Mouse (Mus musculus) spleen, postnatal 4 days (tissue): Measurements from ENCODE around the gene Arhgap31.

Source experiments
- DNase-seq, 2 experiments: peaks; one replicate each; pipeline ENCODE4 v3.0.0; 2022; ENCODE audit warnings: low spot score in 2 of 2

Gene Arhgap31

DNA sequence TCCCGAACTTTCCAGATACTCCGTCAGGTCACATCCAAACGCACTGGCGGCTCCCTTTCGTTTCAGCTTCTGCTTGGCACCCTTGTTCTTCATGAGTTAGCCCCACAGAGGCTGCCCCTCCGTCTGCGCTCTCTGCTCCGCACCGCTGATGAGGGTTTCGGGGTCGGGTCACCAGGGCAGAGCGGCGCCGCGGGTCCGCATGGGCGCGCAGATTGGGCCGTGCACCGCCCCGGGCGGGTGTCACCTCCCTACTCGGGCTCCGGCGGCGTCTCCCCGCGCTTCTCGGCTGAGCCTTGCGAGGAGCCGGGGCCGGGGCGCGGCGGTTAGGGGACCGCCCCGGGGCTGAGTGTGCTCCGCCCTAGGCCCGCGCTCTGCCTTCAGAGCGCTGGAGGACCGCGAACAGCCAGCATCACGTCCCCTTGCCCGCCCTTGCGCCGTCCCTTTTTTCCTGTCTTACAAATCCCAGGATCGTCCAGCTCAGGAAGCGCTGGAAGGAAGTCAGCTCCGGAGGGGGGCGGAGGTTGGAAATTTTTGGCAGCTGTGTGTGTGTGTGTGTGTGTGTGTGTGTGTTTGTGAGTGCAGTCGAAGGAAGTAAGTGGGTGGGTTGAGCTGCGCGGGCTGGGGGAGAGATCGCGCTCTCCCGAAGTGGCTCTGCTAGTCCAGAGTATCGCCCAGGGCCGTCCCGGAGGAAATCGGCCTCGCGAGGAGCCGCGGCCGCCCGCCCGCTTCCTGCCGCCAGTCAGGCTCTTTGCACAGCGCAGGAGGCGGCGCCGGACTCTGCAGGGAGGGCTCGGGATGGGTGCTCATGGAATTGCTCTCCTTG lies at the start of gene Arhgap31:
TSS of gene Arhgap31 (minus strand) at position 694 of the 823 bp plus-strand sequence.
- peak; percentile 61 to 83 for DNase-seq

DNA sequence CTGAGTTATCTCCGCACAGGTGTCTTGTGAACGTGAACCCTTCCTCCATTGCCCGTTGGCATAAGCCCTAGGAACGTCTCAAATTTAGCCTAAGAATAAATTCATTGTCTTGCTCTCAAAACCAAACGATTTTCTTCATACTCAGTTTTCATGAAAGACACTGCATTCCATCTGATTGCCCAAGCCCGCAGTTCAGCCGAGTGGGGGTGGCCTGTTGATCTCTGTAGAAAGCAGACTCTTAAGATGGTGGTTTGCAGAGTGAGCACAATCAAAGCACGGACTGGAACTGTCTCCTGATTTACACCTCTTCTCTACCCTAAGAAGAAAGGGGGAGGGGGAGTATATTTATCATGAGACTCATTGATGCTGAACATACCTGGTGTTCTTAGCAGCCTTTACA lies 49.3 kb upstream of the Arhgap31 start:
- DNase-seq = no peak

DNA sequence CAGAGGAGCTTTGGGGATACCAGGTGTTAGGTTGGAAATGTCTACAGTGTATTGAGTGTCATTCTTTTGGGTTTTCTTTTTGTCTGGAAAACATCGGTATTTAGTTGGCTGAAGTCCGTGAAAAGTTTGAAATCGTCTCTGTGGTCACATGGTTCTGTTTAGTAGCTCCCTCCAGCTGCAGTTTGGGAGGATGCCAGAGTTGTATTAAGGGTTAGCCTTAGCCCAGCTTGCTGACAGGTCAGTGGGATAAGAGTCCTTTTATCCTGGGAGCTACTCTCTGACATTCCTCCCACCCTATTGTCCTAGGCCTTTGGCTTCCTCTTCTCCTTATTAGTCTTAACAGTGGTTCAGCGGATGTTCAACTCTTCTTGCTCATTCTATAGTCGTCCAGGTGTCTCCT lies 48.9 kb upstream of the Arhgap31 start:
- no peak for DNase-seq

DNA sequence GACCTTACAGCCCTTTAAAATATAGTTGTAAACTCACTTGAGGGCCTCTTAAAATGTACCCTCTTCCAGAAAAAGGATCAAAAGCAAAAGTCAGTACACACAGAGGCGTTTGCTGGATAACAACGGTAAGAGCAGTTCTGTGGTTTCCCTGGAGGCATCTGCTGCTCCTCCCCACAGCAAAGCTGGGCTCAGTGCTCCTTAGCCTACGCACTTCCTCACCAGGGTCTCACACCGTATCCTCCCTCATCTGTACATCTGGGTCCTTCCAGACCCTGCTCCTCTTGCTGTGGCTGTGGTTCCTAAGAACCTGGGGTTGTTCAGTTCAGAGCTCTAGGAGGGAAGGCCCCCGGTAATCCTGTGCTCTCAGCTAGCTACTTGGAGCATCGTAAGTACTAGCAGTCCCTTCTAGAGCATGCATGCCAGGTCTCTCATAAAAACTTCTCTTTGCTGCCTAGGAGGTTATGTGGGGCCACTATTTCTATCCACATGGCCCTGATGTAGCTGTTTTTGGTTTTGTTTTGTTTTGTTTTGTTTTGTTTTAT lies 47.8 kb upstream of the Arhgap31 start:
- DNase-seq = no peak

DNA sequence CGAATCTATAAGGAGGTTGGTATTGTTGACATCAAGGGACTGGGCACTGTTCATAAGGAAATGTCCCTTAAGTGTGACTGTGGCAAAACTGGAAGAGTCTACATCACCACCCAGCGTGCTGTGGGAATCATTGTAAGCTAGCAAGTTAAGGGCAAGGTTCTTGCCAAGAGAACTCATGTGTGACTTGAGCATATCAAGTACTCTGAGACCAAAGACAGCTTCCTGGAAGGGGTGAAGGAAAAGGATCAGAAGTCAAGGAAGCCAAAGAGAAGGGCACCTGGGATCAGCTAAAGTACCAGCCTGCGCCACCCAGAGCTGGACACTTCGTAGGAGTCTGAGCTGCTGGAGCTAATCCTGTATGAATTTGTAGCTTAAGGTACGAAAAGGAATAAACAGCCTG lies 47.2 kb upstream of the Arhgap31 start:
- no peak for DNase-seq

DNA sequence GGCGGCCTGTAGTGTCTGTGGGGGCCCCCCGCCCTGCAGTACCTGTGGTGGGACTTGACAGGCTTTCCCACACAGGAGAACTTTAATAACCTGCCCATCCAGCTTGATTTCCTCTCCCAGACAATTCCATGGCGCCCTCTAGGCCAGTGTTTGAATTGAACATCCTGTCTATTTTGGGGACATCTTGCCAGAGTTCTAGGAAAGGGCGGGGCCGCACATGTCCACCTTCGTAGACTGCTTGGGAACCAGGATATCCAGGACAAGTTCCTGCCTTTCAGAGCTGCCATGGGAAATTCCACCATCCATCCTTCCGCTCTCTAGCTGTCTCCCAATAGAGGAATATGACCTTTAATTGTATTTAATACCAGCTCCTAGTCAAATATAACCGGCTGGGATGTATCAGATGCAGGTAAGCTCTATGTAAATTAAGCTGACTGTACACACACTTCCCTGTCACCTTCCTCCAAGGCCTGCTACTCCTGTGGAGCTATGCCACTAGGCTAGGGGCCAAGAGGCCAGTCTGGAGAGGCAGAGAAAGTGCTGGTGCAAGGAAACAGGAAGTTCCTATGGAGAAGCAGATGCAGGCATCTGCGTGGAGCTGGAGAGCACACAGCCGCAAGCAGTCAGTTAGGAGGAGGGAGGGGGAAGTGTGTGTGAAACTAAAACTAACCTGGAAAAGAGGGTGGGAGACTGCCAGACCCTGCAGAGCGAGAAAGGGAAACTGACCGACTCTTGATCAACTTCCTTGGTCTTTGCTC lies 45.2 kb upstream of the Arhgap31 start:
- no peak for DNase-seq

DNA sequence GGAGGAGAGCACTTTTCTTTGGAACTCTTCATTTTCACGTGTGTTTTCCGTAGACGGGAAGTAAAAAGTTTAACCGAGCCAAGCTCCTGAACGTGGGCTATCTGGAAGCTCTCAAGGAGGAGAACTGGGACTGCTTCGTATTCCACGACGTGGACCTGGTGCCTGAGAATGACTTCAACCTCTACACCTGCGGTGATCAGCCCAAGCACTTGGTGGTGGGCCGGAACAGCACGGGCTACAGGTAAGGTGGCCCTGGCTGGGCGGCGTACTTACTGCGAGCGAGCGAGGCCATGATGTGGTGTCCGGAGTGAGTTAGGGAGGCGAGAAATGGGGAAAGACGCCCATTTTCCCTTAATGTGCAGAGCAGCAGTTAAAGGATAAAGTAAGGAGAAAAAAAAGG lies 44.6 kb upstream of the Arhgap31 start:
- no peak for DNase-seq

DNA sequence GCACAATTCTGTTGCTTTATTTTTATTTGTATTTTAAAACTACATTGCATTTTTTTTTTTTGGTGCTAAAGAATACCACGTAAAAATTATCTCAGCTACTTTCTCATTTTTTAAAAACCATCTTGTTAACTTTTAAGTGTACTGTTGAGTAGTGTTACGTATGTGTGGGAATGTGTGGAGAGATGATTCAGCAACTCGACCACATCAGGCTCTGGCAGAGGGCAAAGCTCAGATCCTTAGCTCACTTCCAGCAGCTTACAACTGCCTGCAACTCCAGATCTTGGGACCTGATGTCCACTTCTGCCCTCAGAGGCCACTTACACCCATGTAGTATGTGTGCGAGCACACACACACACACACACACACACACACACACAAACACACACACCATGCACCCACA lies 43.5 kb upstream of the Arhgap31 start:
- no peak for DNase-seq

DNA sequence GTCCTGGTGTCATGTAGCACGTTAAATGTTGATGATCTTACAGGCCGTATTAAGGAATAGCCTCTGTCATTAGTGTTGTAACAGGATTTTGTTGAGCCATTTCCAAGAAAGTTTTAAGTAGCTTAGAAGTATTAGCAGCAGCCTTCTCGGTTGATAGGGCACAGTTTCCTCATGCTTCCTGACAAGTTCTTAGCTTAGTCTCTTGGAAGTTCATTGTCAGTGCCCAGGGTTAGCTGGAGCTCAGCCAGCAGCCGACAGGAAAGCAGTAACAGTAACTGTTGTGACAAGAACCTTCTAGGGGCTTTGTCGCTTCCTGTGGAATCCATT lies 43.1 kb upstream of the Arhgap31 start:
- no peak for DNase-seq

DNA sequence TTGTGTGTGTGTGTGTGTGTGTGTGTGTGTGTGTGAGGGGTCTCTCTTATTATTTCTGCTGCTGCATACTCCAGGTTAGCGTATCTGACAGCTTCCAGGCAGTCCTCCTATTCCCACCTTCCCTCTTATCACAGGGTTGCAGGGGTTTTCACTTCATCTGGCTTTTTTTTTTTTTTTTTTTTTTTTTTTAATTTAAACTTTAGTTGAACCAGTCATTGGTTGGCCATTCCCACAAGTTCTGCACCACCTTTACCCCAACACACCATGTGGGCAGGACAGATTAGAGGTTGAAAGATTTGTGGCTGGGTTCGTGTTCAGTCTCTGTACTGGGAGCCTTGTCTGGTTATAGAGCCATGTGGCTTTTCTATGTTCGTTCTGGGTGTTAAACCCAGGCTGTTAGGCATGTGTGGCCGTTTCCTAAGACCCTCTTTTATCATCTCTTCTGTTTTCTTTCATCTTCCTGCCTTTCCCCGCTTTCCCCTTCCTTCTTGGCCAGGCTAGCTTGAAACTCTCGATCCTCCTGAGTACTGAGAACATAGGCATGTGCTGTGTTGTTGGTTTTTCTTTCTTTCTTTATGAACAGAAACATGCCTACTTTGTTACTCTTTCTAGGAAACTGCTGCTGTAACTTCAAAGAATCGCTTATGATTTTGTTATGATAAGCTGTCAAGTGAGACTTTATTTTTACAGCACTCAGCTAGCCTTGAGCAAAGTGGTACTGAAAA lies 42.5 kb upstream of the Arhgap31 start:
- no peak for DNase-seq

DNA sequence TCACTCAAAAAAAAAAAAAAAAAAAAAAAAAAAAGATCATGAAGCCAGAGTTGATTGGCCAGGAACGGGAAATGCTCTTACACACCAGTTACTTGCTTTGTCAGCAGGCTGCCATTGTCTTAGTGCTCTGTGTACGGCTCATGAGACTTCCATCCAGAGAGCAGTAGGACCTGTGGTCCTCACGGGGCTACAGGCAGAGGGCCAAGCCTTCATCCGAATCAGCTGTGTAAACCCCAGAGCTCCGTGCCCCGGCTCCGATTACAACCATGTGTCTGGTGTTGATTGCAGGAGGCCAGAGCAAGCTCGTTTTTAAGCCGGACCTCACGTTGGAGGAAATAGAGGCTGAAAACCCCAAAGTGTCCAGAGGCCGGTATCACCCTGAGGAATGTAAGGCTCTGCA lies 40.6 kb upstream of the Arhgap31 start:
- DNase-seq = no peak

DNA sequence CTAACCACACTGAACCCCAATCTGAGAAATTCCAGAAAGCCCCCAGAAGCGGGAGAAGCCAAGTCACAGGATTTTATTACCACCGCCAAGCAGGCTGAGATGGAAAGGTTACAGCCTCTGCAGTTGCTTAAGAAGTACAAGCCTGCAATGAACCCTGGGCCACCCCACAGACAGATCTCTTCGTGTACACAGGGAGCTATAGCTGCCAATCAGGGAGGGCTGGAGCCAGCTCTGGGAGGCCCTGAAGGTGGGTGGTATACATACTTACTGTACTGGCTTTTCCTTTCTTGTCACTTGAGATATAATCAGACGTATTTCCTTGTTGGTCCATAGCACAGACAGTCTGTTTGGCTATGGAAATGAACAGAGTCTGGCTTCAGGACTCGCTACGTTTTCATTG lies 37.7 kb upstream of the Arhgap31 start:
- no peak for DNase-seq

DNA sequence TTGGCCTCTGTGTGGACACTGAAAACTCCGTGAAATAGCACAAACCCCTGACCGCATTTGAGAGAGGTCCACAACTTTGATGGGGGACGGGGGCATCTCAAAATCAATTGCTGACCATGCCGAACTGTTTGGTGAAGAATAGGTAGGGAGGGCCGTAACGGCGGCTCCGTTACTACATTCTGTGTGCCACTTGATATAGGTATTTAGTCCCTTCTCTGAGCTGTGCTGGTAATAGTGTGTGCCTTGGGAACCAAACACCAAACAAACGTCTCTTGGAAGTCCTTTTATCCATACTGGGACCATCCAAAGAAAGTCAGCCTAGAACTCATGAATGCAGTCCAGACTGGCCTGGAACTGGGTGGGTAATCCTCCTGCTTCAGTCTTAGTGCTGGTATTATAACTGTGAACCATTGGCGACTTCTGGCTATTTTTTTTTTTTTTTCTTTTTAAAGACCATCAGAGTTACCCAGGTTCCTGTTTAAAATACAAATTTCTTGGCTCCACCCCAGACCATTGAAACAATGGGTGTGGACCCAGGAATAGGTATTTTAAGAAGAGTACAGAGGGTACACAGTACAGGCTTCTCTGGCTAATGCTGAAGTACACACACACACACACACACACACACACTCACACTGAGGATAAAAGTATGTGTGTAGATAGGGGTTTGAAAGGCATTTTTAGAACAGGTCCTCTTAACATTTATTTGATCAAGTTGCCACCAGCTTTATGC lies 31.0 kb upstream of the Arhgap31 start:
- no peak for DNase-seq

DNA sequence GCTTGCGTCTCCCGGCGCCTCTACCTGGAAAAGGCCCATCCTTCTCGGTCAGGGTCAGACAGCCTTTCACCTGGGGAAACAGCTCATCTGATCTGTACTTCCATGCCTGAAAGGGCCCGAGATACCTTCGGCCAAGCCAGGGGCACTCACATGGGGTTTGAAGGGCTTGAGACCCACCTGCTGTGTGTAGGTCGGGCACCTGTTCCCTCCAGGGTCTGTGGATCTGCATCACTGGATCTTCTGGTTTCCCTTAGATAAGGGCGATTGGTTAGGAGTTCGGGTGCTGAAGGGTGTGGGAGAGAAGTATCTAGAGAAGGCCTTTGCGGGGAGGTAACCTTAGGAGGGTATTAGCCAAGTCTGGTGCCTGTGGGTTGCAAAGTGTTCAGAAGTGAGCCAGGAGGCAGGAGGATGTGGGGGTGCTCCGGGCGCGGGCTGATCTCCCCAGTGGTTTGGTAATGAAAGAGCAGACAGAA lies 29.6 kb upstream of the Arhgap31 start:
- no peak for DNase-seq

DNA sequence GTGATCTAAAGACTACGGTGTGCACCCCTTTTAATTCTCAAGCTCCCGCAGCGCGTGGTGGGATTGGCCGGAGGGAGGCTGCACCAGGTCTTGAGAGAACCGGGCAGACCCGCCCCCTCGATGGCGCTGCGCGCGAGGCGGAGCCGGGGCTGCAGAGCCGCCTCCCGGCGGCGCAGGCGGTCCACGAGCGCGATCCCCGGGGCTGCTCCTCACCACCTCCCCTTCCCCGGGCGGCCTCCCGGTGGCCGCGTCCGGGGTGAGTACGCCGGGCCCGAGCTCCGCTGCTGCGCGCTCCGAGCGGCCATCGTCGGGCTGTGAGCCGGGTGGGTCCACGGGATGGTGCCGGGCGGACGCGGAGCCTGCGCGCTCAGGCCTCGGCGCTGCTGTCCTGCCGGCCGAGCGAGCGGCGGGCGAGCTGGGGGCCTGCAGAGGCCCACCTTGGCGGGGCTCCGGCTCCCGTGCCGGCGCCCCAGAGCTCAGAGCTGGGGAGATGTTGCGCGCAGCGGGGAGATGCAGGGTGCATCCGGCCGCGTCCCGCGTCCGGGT lies 29.1 kb upstream of the Arhgap31 start, which contains the start of gene B4galt4:
TSS of gene B4galt4 (plus strand) at position 152 of the 546 bp plus-strand sequence.
- peak; percentile 36 to 71 for DNase-seq

DNA sequence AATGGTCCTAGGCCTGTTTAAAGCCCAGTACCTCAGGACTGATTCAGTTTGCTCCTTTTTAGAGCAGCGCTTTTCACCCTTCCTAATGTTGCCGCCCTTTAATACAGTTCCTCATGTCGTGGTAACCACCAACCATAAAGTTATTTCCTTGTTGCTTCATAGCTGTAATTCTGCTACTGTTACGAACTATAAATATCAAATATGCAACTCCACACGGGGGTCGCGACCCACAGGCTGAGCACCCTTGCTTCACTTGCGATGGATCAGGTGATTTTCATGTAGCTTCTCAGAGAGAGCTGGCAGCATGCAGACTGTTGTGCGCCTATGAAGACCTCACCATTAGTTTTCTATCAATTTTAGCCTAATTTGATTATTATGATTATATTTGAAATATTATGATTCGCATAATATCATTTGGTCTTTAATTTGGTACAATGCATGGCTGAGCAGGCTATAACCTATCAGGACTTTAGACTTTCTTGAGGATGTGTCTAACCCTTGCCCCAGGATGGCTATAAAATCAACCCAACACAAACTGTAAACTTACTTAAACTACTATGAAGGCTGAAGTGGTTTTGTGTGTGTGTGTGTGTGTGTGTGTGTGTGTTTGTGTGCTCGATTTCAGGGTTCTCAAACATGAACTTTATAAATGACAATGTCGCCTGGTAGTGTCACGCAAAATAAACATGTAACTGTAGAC lies 28.3 kb upstream of the Arhgap31 start:
- DNase-seq = no peak

DNA sequence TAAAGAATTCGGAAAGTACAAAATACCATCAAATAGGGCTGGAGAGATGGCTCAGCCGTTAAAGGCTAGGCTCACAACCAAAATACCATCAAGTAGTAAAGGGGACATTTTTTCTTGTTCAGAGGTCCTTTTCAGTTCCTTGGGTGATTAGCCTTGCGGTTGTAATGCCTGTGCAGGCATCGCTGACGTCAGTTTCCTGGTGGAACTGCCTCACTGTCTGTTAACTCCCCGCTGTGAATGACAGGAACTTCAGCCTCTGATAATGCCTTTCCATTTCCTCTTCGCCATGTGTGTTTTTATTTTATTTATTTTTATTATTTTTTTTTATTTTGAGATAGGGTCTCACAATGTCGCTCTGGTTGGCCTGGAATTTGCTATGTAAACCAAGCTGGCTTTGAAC lies 17.8 kb upstream of the Arhgap31 start:
- DNase-seq = no peak

DNA sequence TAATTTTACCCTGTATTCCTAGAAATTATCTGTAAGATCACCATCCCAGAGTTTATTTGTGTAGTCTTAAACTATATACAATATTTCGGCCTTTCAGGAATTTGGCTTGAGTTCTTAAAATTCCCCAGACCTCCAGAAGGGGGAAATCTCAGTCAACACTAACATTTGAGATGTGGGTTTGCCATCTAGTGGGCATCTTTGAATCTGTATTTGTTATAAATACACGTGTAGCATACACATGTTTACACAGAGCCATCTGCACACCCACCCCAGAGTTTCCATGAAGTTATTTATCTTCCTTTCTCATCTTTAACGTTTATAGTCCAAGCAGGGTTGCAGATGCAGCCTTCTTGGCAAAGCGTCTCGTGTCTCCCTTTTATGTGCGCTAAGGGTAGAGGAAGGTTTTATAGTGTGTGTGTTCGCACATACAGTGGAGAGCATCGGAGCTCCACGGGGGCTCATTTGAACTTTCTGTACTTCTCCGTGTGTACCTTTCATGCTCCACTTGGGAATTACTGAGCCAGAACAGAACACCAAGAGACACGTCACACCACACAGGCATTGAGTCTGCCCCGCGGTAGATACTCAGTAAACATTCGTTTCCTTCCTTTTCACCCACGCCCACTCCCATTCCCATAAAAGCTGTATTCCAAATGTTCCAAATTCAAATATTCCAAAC lies 16.7 kb upstream of the Arhgap31 start:
- no peak for DNase-seq

DNA sequence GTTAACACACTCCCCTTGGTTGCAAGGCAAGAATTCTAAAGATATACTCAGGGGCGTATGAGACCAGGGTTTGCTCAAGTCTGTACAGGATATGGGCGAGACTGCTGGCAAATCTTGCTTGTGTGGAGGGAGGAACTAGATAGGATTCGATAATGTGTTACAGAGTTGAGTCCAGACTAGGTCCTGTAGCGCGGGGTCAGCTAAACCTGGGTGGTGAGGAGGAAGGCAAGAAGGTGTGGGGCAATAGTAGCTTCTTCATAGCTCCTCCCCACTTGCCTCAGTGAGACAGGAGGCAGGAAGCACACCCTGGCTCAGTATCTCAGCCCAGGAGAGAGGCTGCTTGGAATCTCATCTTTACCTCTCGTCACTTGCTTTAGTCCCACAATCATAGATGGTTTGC lies 16.1 kb upstream of the Arhgap31 start:
- DNase-seq = no peak

DNA sequence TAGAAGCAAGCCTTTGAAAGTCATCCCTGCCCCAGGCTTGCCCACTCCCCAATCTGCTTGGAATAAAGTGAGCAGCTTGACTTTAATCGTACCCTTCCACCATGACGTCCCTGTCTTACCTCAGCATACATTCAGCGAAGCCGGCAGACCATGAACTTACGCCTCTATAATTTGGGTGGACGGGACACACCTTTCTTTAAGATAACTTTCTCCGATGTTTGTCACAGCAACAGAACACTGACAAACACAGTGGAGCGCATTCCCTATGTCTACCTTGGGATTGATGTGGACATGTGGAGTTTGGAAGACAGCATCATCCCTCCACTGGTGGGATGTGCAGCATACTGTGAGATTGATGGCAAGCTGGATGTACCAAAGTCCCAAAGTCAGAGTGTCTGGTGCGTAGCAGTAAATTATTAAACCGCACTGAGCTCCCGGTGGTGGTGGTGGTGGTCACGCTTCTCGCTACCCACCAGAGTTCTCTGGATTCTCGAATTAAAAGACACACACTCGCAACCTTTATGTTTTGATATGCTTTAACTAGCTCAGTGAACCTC lies 15.6 kb upstream of the Arhgap31 start:
- DNase-seq = no peak
